Mouse (Mus musculus): ENCODE results near the gene Adcy1. TPM values are rescaled to one million over a fixed set of nuclear protein-coding genes. Genes with fewer than 3 reads are reported as not detected.

Gene Adcy1
- polyA plus RNA-seq, 2 experiments: 1.8 to 3.1 TPM

- 0 out of 2 replicates have a peak, but pooled peaks have one; percentile 7 for ATAC-seq (ENCODE audit: low FRiP score, low read depth)
- peak; percentile 67 for DNase-seq (ENCODE audit: low spot score)
- peak overlapping the region; percentile 44; the same call in 1 of the 2 replicates for H3K27ac ChIP-seq (replicated peaks; ENCODE audit: low read depth, low read length)
- H3K36me3 ChIP-seq (ENCODE audit: control insufficient read depth, insufficient read depth, low read length): peaks cover 14% of the 10 kb centered on the region
- no peak for TF ChIP-seq POLR2A (IDR thresholded peaks at IDR 0.05; ENCODE audit: borderline replicate concordance, extremely low read depth, insufficient read depth, insufficient read length)
- H3K4me1 ChIP-seq (ENCODE audit: control insufficient read depth, insufficient read depth, low read length): peaks cover 11% of the 10 kb centered on the region
- WGBS: 11% methylated on average over 17 of the region's 17 CpGs
- peak overlapping the region; percentile 52 for H3K4me3 ChIP-seq (replicated peaks; ENCODE audit: low read length)
- peak overlapping the region; percentile 82 for H3K4me2 ChIP-seq (replicated peaks; ENCODE audit: low read depth, low read length, severe bottlenecking)
- peaks cover 23% of the 10 kb centered on the region; the same call in 1 of the 2 replicates for H3K27me3 ChIP-seq (ENCODE audit: control insufficient read depth, insufficient read depth, low read length)
- H3K9me3 ChIP-seq (ENCODE audit: control insufficient read depth, low read length): no peaks in the 10 kb centered on the region
- H3K9ac ChIP-seq (ENCODE audit: low read depth, low read length, severe bottlenecking): peak overlapping the region; percentile 58; the same call in 1 of the 2 replicates
These were observed 149.0 kb downstream of the Adcy1 start for GRCm38 (mm10) chr11:7212126-7212798.

- Histone ChIP-seq H3K9ac (ENCODE audit: low read depth, low read length, severe bottlenecking) (peak overlapping the region; percentile 58), H3K27ac (replicated peaks; ENCODE audit: low read depth, low read length) (peak overlapping the region; percentile 58; the same call in 1 of the 2 replicates), H3K4me3 (replicated peaks; ENCODE audit: low read length) (peak overlapping the region; percentile 52), H3K9me3 (ENCODE audit: control insufficient read depth, low read length) (no peaks in the 10 kb centered on the region), H3K4me2 (replicated peaks; ENCODE audit: low read depth, low read length, severe bottlenecking) (peak overlapping the region; percentile 82), H3K27me3 (ENCODE audit: control insufficient read depth, insufficient read depth, low read length) (peaks cover 23% of the 10 kb centered on the region; the same call in 1 of the 2 replicates), H3K36me3 (ENCODE audit: control insufficient read depth, insufficient read depth, low read length) (peaks cover 10% of the 10 kb centered on the region), H3K4me1 (ENCODE audit: control insufficient read depth, insufficient read depth, low read length) (peaks cover 11% of the 10 kb centered on the region)
- no peak for DNase-seq (ENCODE audit: low spot score)
- 1% methylated on average over 19 of the region's 19 CpGs for WGBS
- no peak for ATAC-seq (ENCODE audit: low FRiP score, low read depth)
- TF ChIP-seq POLR2A (IDR thresholded peaks at IDR 0.05; ENCODE audit: borderline replicate concordance, extremely low read depth, insufficient read depth, insufficient read length): no peak
These were observed 149.8 kb downstream of the Adcy1 start for GRCm38 (mm10) chr11:7213161-7213500.

GRCm38 (mm10) chr11:7213501-7214341 lies 150.4 kb downstream of the Adcy1 start, which contains the start of gene Igfbp3:
Igfbp3 (minus strand) TSS chr11:7213923.
- Histone ChIP-seq H3K4me2 (replicated peaks; ENCODE audit: low read depth, low read length, severe bottlenecking) (peak within 1 kb of the TSS; percentile 82), H3K9ac (ENCODE audit: low read depth, low read length, severe bottlenecking) (peak within 1 kb of the TSS; percentile 58), H3K27me3 (ENCODE audit: control insufficient read depth, insufficient read depth, low read length) (peaks cover 23% of the 10 kb centered on the region; the same call in 1 of the 2 replicates), H3K4me1 (ENCODE audit: control insufficient read depth, insufficient read depth, low read length) (peaks cover 11% of the 10 kb centered on the region), H3K27ac (replicated peaks; ENCODE audit: low read depth, low read length) (peak within 1 kb of the TSS; percentile 58), H3K9me3 (ENCODE audit: control insufficient read depth, low read length) (no peaks in the 10 kb centered on the region), H3K4me3 (replicated peaks; ENCODE audit: low read length) (peak within 1 kb of the TSS; percentile 52), H3K36me3 (ENCODE audit: control insufficient read depth, insufficient read depth, low read length) (peaks cover 8% of the 10 kb centered on the region)
- TF ChIP-seq POLR2A (IDR thresholded peaks at IDR 0.05; ENCODE audit: borderline replicate concordance, extremely low read depth, insufficient read depth, insufficient read length): no peak
- ATAC-seq (ENCODE audit: low FRiP score, low read depth) (peak; percentile 77), DNase-seq (ENCODE audit: low spot score) (peak; percentile 65)
- WGBS: 2% methylated on average over 53 of the region's 104 CpGs

- Histone ChIP-seq H3K4me1 (ENCODE audit: control insufficient read depth, insufficient read depth, low read length) (peaks cover 11% of the 10 kb centered on the region), H3K4me2 (replicated peaks; ENCODE audit: low read depth, low read length, severe bottlenecking) (peak overlapping the region; percentile 82), H3K9ac (ENCODE audit: low read depth, low read length, severe bottlenecking) (no peak overlapping the region), H3K36me3 (ENCODE audit: control insufficient read depth, insufficient read depth, low read length) (peaks cover 3% of the 10 kb centered on the region; the same call in 1 of the 2 replicates), H3K27me3 (ENCODE audit: control insufficient read depth, insufficient read depth, low read length) (peaks cover 23% of the 10 kb centered on the region; the same call in 1 of the 2 replicates), H3K9me3 (ENCODE audit: control insufficient read depth, low read length) (no peaks in the 10 kb centered on the region), H3K4me3 (replicated peaks; ENCODE audit: low read length) (peak overlapping the region; percentile 52), H3K27ac (replicated peaks; ENCODE audit: low read depth, low read length) (no peak overlapping the region)
- 3% methylated on average over 12 of the region's 12 CpGs for WGBS
- no peak for TF ChIP-seq POLR2A (IDR thresholded peaks at IDR 0.05; ENCODE audit: borderline replicate concordance, extremely low read depth, insufficient read depth, insufficient read length)
- DNase-seq (ENCODE audit: low spot score) (no peak), ATAC-seq (ENCODE audit: low FRiP score, low read depth) (no peak)
These were observed 151.0 kb downstream of the Adcy1 start for GRCm38 (mm10) chr11:7214342-7214660.

- Histone ChIP-seq H3K4me2 (replicated peaks; ENCODE audit: low read depth, low read length, severe bottlenecking) (peak overlapping the region; percentile 82), H3K9me3 (ENCODE audit: control insufficient read depth, low read length) (no peaks in the 10 kb centered on the region), H3K36me3 (ENCODE audit: control insufficient read depth, insufficient read depth, low read length) (peaks cover under 1% of the 10 kb centered on the region; the same call in 1 of the 2 replicates), H3K4me3 (replicated peaks; ENCODE audit: low read length) (peak overlapping the region; percentile 52; the same call in 1 of the 2 replicates), H3K4me1 (ENCODE audit: control insufficient read depth, insufficient read depth, low read length) (peaks cover 11% of the 10 kb centered on the region), H3K27ac (replicated peaks; ENCODE audit: low read depth, low read length) (no peak overlapping the region), H3K27me3 (ENCODE audit: control insufficient read depth, insufficient read depth, low read length) (peaks cover 23% of the 10 kb centered on the region; the same call in 1 of the 2 replicates), H3K9ac (ENCODE audit: low read depth, low read length, severe bottlenecking) (no peak overlapping the region)
- no peak for TF ChIP-seq POLR2A (IDR thresholded peaks at IDR 0.05; ENCODE audit: borderline replicate concordance, extremely low read depth, insufficient read depth, insufficient read length)
- no peak for ATAC-seq (ENCODE audit: low FRiP score, low read depth)
- 9% methylated on average over 14 of the region's 14 CpGs for WGBS
- DNase-seq (ENCODE audit: low spot score): peak; percentile 90
These were observed 151.5 kb downstream of the Adcy1 start for GRCm38 (mm10) chr11:7214761-7215160.
